Mouse (Mus musculus) regulatory T cell (primary cell): ENCODE data around the gene Mecom.
"Not testable (repeated sequence)": the region's sequence is repeated elsewhere in the genome, so short reads cannot be mapped to it uniquely, and the experiment has no call there.

Experiments used
- in situ Hi-C: fragments of 300-600 bp; cut with MboI, MseI; formaldehyde crosslinking; loops from one replicate; pipeline ENCODE4 v1.15.1; 2025; ENCODE audit warnings: high pct_unique_total_duplicates

Mecom gene

GRCm38 (mm10) chr3:30255828-30256227 lies 292.0 kb downstream of the Mecom start:
- in situ Hi-C loops = no loop called here

- in situ Hi-C loops = no loop called here
Measured at GRCm38 (mm10) chr3:30254451-30254850, 293.4 kb downstream of the Mecom start.

DNA sequence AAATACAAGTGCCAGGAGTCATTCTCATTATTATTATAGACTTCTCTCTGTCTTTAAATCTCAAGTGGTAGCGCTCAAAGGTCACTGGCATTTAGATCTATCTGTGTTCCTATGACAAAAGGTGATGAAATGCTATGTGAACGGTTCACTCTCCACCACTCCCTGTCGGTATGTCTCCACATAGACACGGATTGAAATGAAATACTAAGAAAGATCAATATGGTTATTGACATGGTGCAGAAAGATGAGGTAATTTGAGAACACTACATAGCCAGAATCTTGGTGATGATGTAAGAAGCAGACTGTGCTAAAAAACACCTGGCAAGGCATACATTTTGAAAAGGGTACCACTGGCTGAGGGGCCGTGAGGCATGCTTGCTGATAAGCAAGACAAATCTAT lies 294.1 kb downstream of the Mecom start:
- in situ Hi-C loops = no loop called here

GRCm38 (mm10) chr3:30248656-30249384 lies 299.0 kb downstream of the Mecom start:
- in situ Hi-C loops = no loop called here

DNA sequence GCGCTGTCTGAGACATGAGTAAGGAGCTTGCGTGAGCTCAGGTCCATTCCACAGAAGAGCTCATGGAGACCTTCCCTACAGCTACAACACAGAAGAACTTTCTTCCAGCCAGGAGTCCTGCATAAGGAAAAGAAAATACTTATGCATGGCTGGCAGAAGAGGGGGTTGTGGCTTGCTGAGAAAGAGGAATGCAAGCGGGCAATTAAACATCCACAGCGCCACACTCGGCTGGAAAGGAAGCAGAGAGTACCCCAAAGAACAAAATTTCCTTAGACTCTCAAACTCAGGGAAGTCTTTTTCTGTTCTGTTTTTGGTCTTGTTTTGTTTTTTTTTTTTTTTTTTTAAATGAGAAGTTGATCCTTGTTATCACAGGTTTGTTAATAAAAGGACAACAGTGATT lies 300.6 kb downstream of the Mecom start:
- in situ Hi-C loops = no loop called here

DNA sequence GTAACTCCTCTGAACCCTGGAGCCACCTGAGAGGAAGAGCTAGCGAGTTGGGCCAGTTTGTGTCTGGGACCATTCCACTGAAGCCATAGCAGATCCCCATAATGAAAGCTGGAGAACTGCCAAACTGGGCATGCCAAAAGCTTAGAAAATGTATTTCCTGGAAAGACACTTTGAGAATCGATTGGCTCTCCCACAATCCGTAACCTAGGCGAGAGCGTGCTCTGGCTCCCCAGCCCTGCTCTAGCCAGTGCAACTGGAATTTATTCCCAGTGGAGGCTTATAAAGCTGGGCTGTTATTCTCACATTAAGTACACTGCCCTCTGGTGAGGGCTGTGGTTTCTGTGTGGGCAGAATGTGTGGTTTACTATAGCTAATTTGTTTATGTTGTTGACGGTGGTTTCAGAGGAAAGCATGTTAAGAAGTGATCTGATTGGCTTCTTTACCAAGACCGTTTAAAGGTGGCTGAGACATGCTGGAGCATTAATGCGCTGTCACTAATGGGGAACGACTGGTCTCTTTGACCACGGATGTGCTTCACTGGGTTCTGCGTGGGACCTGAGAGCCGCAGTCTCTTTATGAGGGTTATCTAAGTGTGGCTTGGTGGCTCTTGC lies 301.3 kb downstream of the Mecom start:
- in situ Hi-C loops = no loop called here

DNA sequence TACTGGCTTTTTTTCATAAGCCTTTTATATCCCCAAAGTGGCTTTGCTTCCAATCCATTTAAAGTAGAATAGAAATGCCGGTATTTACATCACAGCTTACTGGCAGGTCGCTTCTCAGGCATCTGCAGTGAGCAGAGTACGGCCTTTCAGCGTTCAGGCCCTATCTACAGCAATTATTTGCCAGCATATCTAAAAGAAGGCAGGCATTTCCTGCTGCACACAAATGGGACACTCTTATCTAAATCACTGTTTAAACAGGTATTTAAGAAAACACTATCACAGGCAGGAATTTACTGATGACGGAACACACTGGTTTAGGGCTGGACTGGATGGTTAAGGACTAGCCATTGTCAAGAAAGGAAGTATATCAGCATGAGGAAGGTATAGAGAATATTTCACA lies 301.9 kb downstream of the Mecom start:
- in situ Hi-C loops = no loop called here

DNA sequence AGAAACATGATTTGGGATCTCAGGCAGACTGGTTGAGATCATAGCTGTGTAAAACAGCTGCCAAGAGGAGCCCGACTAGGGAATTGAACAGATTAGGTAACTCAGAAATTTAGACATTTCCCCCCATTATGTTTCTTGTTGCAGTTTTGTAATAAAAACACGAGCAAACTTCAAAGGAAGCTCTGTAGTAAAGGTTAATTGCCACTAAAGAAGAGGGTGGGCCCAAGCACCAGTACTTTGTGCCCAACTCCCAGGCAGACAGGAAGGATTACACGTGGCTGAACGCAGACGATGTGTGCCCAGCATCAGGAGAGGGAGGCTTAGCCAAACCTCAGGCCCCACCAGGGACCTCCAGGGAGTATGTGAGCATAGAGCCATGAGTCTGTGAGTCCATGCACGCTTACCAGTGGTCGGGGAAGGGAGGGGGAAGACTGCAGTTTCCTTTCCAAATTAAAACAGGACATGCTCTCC lies 303.4 kb downstream of the Mecom start:
- in situ Hi-C loops = no loop called here

DNA sequence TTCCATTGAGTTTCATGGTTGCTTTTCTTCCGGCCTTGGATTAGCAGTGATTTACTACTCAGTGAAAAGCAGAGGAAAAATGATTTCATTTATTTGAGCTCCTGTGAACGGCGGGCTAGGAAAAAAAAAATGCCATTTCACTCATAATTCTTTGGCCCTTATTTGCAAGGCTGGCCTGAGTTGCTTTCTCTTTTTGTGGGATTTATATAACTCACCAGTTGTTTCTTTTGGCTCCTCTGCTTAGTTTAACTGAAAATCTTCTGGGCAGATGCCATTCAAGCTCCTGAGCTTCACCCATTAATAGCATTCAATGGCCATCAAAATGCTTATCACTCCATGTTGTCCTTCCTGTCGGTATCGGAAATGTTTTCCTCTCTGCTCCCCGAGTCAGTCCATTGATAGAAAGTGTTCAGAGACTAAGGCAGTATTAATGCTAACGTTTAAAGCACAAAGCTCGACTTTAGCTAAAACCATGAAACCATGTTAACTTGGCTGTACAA lies 304.0 kb downstream of the Mecom start:
- in situ Hi-C loops = no loop called here

- in situ Hi-C loops = no loop called here
Measured at GRCm38 (mm10) chr3:30239416-30239815, 308.4 kb downstream of the Mecom start.

DNA sequence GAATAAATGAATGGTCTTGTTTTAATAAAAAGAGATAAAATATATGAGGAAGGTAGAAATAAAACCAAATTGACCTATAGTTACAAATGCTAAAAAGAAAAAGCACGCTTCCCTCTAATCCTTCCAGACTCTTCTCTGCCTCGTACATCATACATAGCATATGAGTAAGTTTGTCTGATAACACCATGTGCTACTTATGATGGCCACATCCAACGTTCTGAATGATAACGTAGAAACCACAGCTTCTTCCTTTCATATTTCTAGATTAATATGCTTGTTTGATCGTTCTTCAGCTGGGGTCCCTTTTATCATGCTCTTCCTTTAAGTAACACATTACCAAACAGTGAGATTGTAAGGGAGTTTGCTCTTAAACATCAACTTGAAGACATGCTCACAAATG lies 310.3 kb downstream of the Mecom start:
- in situ Hi-C loops = no loop called here

GRCm38 (mm10) chr3:30234018-30234417 lies 313.8 kb downstream of the Mecom start:
- in situ Hi-C loops = no loop called here

DNA sequence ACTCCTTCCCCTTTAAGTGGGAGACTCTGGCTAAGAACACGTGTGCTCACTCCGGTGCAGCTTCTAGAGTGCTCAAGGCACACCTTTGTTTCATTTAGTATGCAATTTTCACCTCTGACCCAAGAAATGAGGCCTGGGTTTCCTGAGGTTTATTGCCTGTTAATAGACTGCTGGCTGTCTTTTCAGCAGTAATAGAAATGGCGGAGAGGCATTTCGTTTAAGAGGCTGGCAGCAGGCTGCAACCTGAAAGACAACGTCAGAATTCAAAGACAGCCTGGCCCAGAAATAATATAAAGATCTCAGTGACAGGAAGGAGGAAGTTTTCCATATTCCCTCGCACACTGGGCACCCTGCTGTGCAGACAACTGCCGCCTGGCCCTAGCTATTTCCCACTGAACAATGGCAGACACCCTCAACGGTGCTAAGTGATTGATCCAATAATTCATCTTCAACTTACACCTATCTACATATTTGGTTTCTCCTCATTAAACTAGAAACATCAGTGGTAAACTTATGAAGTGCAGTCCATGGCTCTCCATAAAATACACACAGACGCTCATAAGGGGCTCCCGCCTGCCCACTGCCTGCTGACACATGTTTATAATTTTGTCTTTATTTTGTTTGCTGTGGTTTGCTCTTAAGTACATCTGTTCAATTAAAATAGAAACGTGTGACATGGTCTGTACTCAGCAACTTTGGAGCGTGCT lies 319.7 kb downstream of the Mecom start:
- in situ Hi-C loops = no loop called here

GRCm38 (mm10) chr3:30226928-30227370 lies 320.9 kb downstream of the Mecom start:
- in situ Hi-C loops = no loop called here

GRCm38 (mm10) chr3:30225200-30225599 lies 322.6 kb downstream of the Mecom start:
- in situ Hi-C loops = not testable (repeated sequence)

DNA sequence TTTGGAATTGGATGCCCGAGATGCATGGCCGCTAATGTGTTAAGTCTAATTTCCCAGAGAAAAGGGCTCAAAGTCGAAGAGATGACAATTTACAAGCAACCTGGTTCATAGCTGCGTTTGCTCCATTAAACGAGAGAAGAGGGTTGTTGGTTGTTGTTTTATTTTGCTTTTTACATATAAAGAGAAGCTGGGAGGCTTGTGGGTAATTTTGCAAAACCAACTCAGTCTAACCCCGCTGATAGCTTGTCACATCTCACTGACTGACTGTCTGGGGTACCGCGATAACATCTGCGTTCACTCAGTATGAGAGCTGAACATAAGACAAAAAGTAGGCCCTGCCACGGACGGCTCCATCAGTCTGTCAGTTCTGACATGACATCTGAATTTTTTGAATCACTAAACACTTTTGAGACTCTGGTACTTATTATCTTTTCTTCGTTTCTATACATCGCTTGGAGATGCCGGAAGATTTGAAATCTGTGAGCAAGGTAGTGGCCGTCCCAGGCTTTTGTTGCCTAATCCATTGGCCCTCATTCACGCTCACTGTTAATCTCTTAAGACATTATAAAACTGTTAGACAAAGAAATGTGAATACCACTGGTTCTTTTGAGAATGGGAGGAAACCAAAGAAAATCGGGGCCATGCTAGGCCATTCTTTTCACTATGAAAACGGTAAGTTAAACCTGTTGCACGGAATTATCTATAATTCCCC lies 327.0 kb downstream of the Mecom start:
- in situ Hi-C loops = no loop called here

- in situ Hi-C loops = no loop called here
Measured at GRCm38 (mm10) chr3:30219891-30220290, 327.9 kb downstream of the Mecom start.

- in situ Hi-C loops = no loop called here
Measured at GRCm38 (mm10) chr3:30219190-30219884, 328.5 kb downstream of the Mecom start.

DNA sequence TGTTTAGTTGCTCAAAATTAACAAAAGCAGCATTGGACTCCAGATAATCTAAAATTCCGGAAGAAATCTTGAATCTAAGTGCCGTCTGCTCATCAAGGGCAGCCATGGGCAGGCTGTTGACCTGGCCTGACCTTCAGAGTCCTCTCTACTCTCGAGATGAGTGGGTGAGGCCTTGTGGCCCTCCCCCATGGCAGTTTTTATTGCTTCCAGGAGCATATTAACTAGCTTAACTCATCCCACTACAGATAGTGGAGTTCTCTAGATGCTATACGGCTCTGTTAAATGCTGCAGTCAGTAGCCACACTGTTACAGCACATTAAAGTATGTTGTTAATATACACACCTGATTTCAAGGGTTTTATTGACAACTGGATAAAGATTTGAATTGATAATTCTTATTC lies 333.2 kb downstream of the Mecom start:
- in situ Hi-C loops = no loop called here

DNA sequence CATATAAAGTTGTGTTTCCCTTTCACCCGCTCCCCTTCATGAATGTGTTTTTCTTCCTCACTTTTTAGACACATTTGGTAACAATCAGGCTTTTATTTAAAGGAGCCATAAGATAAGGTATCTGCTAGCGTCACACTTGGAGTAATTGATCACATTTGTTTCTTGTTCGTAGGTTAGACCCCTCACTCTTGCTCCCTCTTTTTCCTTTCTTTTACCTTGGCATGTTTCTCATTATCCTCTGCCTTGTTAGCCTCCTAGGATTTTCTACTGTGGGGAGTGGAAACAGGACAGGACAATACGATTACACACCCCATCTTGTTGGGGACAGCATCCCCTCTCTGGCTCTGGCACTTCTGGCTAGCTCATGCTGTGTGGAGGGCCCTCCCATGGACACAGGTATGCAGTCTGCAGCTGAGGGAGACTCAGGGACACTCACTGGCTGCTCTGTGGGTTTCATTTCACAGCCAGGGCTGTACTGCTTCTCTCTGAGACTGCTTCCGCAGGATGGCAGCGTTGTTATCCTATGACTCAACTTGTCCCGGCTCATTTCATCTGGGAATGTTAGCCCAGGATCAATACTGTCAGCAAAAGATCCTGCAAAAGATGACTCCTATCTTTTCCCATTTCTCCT lies 334.2 kb downstream of the Mecom start:
- in situ Hi-C loops = no loop called here

DNA sequence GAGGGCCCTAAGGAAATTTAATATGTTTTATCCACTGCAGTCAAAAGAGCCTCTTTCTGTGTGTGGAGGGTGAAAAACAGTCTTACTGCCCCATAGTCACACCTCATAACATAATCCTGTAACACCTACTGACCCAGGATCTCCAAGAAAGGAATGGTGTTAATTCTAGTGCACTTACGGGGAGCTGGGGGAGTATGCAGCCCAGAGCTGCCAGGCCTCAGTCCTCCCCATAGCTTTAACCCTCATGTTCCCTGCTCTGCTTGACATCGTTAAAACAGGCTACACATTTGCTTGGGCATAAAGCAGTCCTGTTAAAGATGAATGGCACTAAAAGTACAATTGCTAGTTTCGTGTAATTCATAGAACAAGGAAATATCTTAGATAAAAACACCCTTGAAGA lies 335.0 kb downstream of the Mecom start:
- in situ Hi-C loops = no loop called here
